Mouse (Mus musculus): Measurements from ENCODE around the gene Igf1.

DNA sequence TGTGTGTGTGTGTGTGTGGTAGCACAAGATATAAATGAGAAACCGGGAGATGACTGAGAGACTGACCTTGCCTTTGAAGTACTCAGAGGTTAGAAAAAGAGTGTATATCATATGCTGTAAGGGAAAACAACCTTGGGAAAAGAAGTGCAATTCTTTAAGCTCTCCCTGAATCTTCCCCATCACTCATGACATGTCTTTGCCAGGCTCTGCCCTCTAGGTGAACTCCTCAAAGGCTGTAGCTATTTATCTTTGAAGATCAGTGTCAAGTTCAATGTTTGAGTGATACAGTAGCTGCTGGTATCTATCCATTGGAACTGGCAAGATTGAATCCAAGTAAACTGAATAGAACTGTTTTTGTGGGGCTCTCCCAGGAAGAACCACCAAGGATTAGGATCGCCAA lies 9.2 kb downstream of the Igf1 start:
- TF ChIP-seq CTCF (IDR thresholded peaks at IDR 0.05; ENCODE audit: borderline replicate concordance, insufficient read depth, low read length) (no peak), POLR2A (IDR thresholded peaks at IDR 0.05; ENCODE audit: low read depth, low read length) (no peak)

All from embryonic fibroblast, embryonic 13.5 days (primary cell).